Mouse (Mus musculus) midbrain, embryonic 16.5 days (tissue): ENCODE measurements around the gene Srp72. TPM values are rescaled to one million over a fixed set of nuclear protein-coding genes. Genes with fewer than 3 reads are reported as not detected.
"Not testable (repeated sequence)": the region's sequence is repeated elsewhere in the genome, so short reads cannot be mapped to it uniquely, and the experiment has no call there.

ENCODE experiments used
- ATAC-seq: fragments of 200-750 bp; cut with Nextera tagmentation; 2 replicates; pipeline ENCODE4 v1.8.0; 2017; ENCODE audit warnings: moderate TSS enrichment
- H3K27ac ChIP-seq: fragments of 300-500 bp; sonication (generic); 2 replicates; pipeline ENCODE4 v1.5.1; 2014; ENCODE audit warnings: mild to moderate bottlenecking, low read length, mixed read lengths
- H3K27me3 ChIP-seq: fragments of 300-500 bp; sonication (generic); 2 replicates; pipeline ENCODE4 v1.6.1; 2014; ENCODE audit warnings: low read depth, low read length, mixed read lengths; ENCODE audit not compliant: control insufficient read depth, insufficient read depth
- H3K36me3 ChIP-seq: fragments of 300-500 bp; sonication (generic); 2 replicates; pipeline ENCODE4 v1.6.1; 2014; ENCODE audit warnings: mild to moderate bottlenecking, low read length, moderate library complexity, mixed read lengths; ENCODE audit not compliant: control insufficient read depth, insufficient read depth
- H3K4me1 ChIP-seq: fragments of 300-500 bp; sonication (generic); 2 replicates; pipeline ENCODE4 v1.6.1; 2014; ENCODE audit warnings: mild to moderate bottlenecking, low read length, mixed read lengths; ENCODE audit not compliant: control insufficient read depth, insufficient read depth
- H3K4me2 ChIP-seq: fragments of 300-500 bp; sonication (generic); 2 replicates; pipeline ENCODE4 v1.6.1; 2014; ENCODE audit warnings: mild to moderate bottlenecking, low read length, mixed read lengths
- H3K4me3 ChIP-seq: fragments of 300-500 bp; sonication (generic); 2 replicates; pipeline ENCODE4 v1.5.1; 2014; ENCODE audit warnings: low read depth, mild to moderate bottlenecking, low read length, moderate library complexity, mixed read lengths
- H3K9ac ChIP-seq: fragments of 300-500 bp; sonication (generic); 2 replicates; pipeline ENCODE4 v1.6.1; 2014; ENCODE audit warnings: low read depth, low read length, mixed read lengths
- H3K9me3 ChIP-seq: fragments of 300-500 bp; sonication (generic); replicated peaks from 2 replicates; pipeline ENCODE4 v1.6.1; 2014; ENCODE audit warnings: mild to moderate bottlenecking, low read length, mixed read lengths; ENCODE audit not compliant: control insufficient read depth, poor library complexity, severe bottlenecking
- WGBS: fragments of 180-500 bp; shearing (Covaris S2); extraction: QIAGEN DNeasy Blood & Tissue Kit; methylation state at CpG from one replicate; pipeline ENCODE4 v1.1.7; 2014; 5-methylcytosine and 5-hydroxymethylcytosine counted together
- polyA plus RNA-seq: library from polyadenylated mRNA; unstranded; fragments of >200 nt; fragmentation: Nextera tagmentation; extraction: Ambion mirVana; gene quantifications from 2 replicates; pipeline ENCODE4 v1.2.1, GENCODE M21; 2015

The Srp72 gene
- polyA plus RNA-seq, 1 experiment from 2014 or later = 92.4 TPM

GRCm38 (mm10) chr5:77015544-77016482 is 41.3 kb downstream of the Srp72 start, which contains the start of gene Thegl:
TSS of gene Thegl (plus strand) at chr5:77016023.
- 8% methylated on average over 56 of the region's 57 CpGs for WGBS
- Histone ChIP-seq H3K27me3 (no peaks in the 10 kb centered on the region), H3K4me2 (peak within 1 kb of the TSS; percentile 88), H3K4me1 (no peaks in the 10 kb centered on the region), H3K4me3 (peak within 1 kb of the TSS; percentile 64), H3K9me3 (no peaks in the 10 kb centered on the region), H3K27ac (no peak within 1 kb of the TSS), H3K9ac (peak within 1 kb of the TSS; percentile 69), H3K36me3 (no peaks in the 10 kb centered on the region)
- peak; percentile 98 for ATAC-seq

- 82% methylated on average over 3 of the region's 3 CpGs for WGBS
- H3K27ac ChIP-seq = no peak overlapping the region
- no peaks in the 10 kb centered on the region for H3K36me3 ChIP-seq
- no peaks in the 10 kb centered on the region for H3K4me1 ChIP-seq
- no peaks in the 10 kb centered on the region for H3K27me3 ChIP-seq
- no peak overlapping the region for H3K4me2 ChIP-seq
- no peak for ATAC-seq
- no peak overlapping the region for H3K4me3 ChIP-seq
- H3K9me3 ChIP-seq = no peaks in the 10 kb centered on the region
- no peak overlapping the region for H3K9ac ChIP-seq
Measured at GRCm38 (mm10) chr5:77028034-77028433, 53.6 kb downstream of the Srp72 start.

- Histone ChIP-seq H3K4me1 (no peaks in the 10 kb centered on the region), H3K4me2 (no peak overlapping the region), H3K4me3 (no peak overlapping the region), H3K9ac (no peak overlapping the region), H3K27ac (no peak overlapping the region), H3K27me3 (no peaks in the 10 kb centered on the region), H3K9me3 (no peaks in the 10 kb centered on the region), H3K36me3 (no peaks in the 10 kb centered on the region)
- WGBS = 82% methylated on average over 5 of the region's 5 CpGs
- ATAC-seq = no peak
Measured at GRCm38 (mm10) chr5:77029735-77030134, 55.3 kb downstream of the Srp72 start.

DNA sequence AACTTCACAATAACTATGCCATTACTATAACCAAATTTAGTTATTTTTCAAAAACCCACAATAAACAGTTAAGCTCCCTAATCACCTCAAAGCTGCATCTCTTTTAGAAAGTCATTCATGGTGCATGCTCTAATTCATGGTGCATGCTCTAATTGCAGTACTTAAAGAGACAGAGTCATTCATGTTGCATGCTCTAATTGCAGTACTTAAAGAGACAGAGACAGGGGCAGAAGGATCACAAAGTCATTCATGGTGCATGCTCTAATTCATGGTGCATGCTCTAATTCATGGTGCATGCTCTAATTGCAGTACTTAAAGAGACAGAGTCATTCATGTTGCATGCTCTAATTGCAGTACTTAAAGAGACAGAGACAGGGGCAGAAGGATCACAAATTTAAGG is 60.6 kb downstream of the Srp72 start:
- H3K27me3 ChIP-seq, H3K9ac ChIP-seq, H3K4me3 ChIP-seq, H3K4me1 ChIP-seq, H3K4me2 ChIP-seq, H3K36me3 ChIP-seq, H3K27ac ChIP-seq, ATAC-seq, H3K9me3 ChIP-seq: not testable (repeated sequence)

DNA sequence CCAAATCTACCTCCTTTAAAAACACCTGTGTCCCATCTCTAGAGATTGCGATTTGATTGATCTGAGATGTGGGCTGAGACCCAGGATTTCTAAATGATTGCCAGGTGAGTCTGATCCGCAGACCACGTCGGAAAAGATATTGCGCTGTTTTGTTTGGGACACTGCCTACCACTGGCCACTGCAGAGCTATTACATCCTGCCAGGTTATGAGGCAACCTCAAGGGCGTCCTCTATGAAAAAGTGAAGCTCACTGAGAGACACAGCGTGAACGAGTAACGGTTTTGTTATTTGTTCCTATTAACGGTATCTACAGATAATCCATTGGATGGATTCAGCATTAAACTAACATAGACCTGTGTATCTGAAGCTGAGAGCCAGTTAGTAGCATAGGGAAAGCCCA is 64.0 kb downstream of the Srp72 start:
- H3K27ac ChIP-seq = no peak overlapping the region
- ATAC-seq = no peak
- H3K27me3 ChIP-seq = no peaks in the 10 kb centered on the region
- H3K9me3 ChIP-seq = no peaks in the 10 kb centered on the region
- H3K4me1 ChIP-seq = no peaks in the 10 kb centered on the region
- no peak overlapping the region for H3K4me2 ChIP-seq
- 92% methylated on average over 10 of the region's 10 CpGs for WGBS
- no peak overlapping the region for H3K9ac ChIP-seq
- no peak overlapping the region for H3K4me3 ChIP-seq
- no peaks in the 10 kb centered on the region for H3K36me3 ChIP-seq

GRCm38 (mm10) chr5:77039391-77039790 is 64.9 kb downstream of the Srp72 start:
- no peak for ATAC-seq
- no peak overlapping the region for H3K9ac ChIP-seq

DNA sequence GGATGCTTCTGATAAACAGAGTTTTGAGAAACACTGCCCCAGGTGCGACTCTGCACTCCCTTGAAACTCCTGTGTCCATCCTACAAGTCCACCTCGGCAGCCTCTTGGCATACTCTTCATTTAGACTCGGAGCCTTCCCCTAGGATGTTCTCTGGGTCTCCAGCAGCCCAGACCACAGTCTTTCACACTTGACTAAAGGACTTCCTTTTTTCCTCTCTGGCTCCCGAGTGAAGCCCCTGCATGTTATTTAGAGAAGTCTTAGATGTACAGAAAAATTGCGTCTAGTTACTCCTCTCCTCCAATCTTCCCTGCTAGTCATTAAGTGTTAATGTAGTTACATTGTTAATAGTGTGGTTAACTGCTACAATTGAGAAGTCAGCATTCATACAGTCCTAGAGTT is 69.9 kb downstream of the Srp72 start:
- Histone ChIP-seq H3K9me3 (no peaks in the 10 kb centered on the region), H3K4me3 (no peak overlapping the region), H3K4me2 (no peak overlapping the region), H3K4me1 (no peaks in the 10 kb centered on the region), H3K9ac (no peak overlapping the region), H3K27ac (no peak overlapping the region), H3K36me3 (no peaks in the 10 kb centered on the region), H3K27me3 (no peaks in the 10 kb centered on the region)
- 76% methylated on average over 5 of the region's 5 CpGs for WGBS
- ATAC-seq = no peak

More at GRCm38 (mm10) chr5:77039391-77039790, 64.9 kb downstream of the Srp72 start:
- H3K4me1 ChIP-seq = no peaks in the 10 kb centered on the region
- H3K9me3 ChIP-seq = no peaks in the 10 kb centered on the region
- H3K36me3 ChIP-seq = no peaks in the 10 kb centered on the region
- no peak overlapping the region for H3K4me2 ChIP-seq
- no peaks in the 10 kb centered on the region for H3K27me3 ChIP-seq
- no peak overlapping the region for H3K27ac ChIP-seq
- no peak overlapping the region for H3K4me3 ChIP-seq

Other genes starting within 250 kb of the Srp72 start
- gene Aasdh, start 69.2 kb upstream of the Srp72 start, polyA plus RNA-seq = 20.7 and 23.9 TPM in 2 replicates
- gene Paics, start 23.4 kb upstream of the Srp72 start, polyA plus RNA-seq = 150 and 163 TPM in 2 replicates
- gene Ppat, start 23.1 kb upstream of the Srp72 start, polyA plus RNA-seq = 9.7 and 10.4 TPM in 2 replicates
- 0.44 TPM in 1 of 2 replicates, not detected in the other for gene Arl9, start 29.4 kb downstream of the Srp72 start, polyA plus RNA-seq
- 0.85 and 0.89 TPM in 2 replicates for gene Thegl, start 41.3 kb downstream of the Srp72 start, polyA plus RNA-seq
- gene Hopx, start 140.4 kb downstream of the Srp72 start, polyA plus RNA-seq = 0.78 and 0.88 TPM in 2 replicates
- gene Spink2, start 236.8 kb downstream of the Srp72 start, polyA plus RNA-seq = 0.41 and 0.48 TPM in 2 replicates